Mouse (Mus musculus) cerebellum, adult 9-10 months (tissue): ENCODE measurements around the gene Mast4.

Experiments used
- DNase-seq: peaks from one replicate; pipeline ENCODE4 v3.0.0; 2022

The Mast4 gene

GRCm38 (mm10) chr13:102886147-102886546 lies 448.1 kb downstream of the Mast4 start:
- DNase-seq: no peak

- DNase-seq: no peak
Observed at GRCm38 (mm10) chr13:102880381-102881076, 453.8 kb downstream of the Mast4 start.

- no peak for DNase-seq
Observed at GRCm38 (mm10) chr13:102878631-102879030, 455.7 kb downstream of the Mast4 start.

GRCm38 (mm10) chr13:102877766-102878325 lies 456.5 kb downstream of the Mast4 start:
- no peak for DNase-seq

- no peak for DNase-seq
Observed at GRCm38 (mm10) chr13:102877154-102877553, 457.1 kb downstream of the Mast4 start.

GRCm38 (mm10) chr13:102875520-102875919 lies 458.8 kb downstream of the Mast4 start:
- no peak for DNase-seq

- no peak for DNase-seq
Observed at GRCm38 (mm10) chr13:102875144-102875476, 459.2 kb downstream of the Mast4 start.

GRCm38 (mm10) chr13:102874465-102875143 lies 459.7 kb downstream of the Mast4 start:
- DNase-seq: no peak

GRCm38 (mm10) chr13:102873412-102874016 lies 460.8 kb downstream of the Mast4 start:
- no peak for DNase-seq

GRCm38 (mm10) chr13:102871380-102872104 lies 462.8 kb downstream of the Mast4 start:
- no peak for DNase-seq

GRCm38 (mm10) chr13:102869541-102869940 lies 464.8 kb downstream of the Mast4 start:
- no peak for DNase-seq

GRCm38 (mm10) chr13:102866816-102867215 lies 467.5 kb downstream of the Mast4 start:
- DNase-seq: no peak

- no peak for DNase-seq
Observed at GRCm38 (mm10) chr13:102865971-102866724, 468.1 kb downstream of the Mast4 start.

GRCm38 (mm10) chr13:102865494-102865893 lies 468.8 kb downstream of the Mast4 start:
- DNase-seq: no peak

GRCm38 (mm10) chr13:102864840-102865239 lies 469.5 kb downstream of the Mast4 start:
- DNase-seq: no peak

- no peak for DNase-seq
Observed at GRCm38 (mm10) chr13:102864079-102864478, 470.2 kb downstream of the Mast4 start.

- DNase-seq: no peak
Observed at GRCm38 (mm10) chr13:102862981-102863380, 471.3 kb downstream of the Mast4 start.

GRCm38 (mm10) chr13:102862397-102862796 lies 471.9 kb downstream of the Mast4 start:
- DNase-seq: no peak

GRCm38 (mm10) chr13:102860733-102861132 lies 473.6 kb downstream of the Mast4 start:
- no peak for DNase-seq

- no peak for DNase-seq
Observed at GRCm38 (mm10) chr13:102860135-102860534, 474.2 kb downstream of the Mast4 start.

GRCm38 (mm10) chr13:102857539-102857838 lies 476.8 kb downstream of the Mast4 start:
- DNase-seq: no peak

- DNase-seq: no peak
Observed at GRCm38 (mm10) chr13:102856821-102857538, 477.3 kb downstream of the Mast4 start.
